Mouse (Mus musculus) brain, adult 2 months (tissue): ENCODE results near the gene Gm10142.
"Not testable (repeated sequence)": the region's sequence is repeated elsewhere in the genome, so short reads cannot be mapped to it uniquely, and the experiment has no call there.

Experiments used
- DNase-seq: peaks from one replicate; pipeline ENCODE4 v3.0.0; 2011; ENCODE audit warnings: low read depth, low spot score

Gm10142 gene

DNA sequence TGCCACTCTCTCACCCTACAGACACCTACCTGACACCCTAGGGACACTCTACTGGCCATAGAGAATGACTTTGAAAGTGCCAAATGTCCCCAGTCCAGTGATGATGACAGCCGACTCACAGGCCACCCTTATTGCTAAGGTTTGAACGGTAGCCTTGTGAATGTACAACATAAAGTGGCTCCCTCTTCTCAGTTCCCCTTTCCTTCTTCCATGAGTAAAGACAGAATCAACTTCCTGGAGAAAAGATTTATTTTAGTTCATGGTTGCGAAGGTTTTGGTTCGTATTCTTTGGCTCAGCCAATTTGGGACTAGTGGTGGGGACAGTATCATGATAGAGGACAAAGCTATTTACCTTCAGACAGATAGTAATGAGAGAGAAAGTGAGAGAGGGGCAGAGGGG lies 23.3 kb downstream of the Gm10142 start:
- no peak for DNase-seq

DNA sequence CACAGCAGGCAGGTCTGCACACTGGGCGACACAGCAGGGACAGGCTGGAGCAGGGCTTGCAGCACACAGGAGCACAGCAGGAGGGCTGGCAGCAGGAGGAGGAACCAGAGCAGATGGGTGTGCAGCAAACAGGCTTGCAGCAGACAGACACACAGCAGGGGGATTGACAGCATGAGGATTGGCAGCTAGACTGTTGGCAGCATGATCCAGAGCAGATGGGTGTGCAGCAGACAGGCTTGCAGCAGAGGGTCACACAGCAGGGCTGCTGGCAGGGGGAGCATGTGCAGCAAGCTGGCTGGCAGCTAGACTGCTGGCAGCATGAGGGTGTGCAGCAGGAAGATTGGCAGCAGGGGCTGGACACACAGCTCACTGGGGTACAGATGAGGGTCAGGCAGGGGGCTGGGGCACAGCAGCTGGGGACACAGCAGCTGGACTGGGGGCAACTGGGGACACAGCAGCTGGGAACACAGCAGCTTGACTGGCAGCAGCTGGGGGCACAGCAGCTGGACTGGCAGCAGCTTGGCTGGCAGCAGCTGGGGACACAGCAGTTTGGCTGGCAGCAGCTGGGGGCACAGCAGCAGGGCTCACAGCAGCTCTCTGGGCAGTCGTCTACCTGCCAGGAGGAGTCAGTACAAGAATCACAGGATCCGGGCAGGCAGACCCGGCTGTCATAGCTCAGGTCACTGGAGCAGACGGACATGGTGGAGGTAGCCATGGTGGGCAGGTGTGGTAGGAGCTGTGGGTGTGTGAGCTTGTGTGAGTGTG lies 26.5 kb downstream of the Gm10142 start, which contains the start of gene Gm18596:
Gm18596 (minus strand) TSS at position 715 of the 765 bp plus-strand sequence.
- not testable (repeated sequence) for DNase-seq

DNA sequence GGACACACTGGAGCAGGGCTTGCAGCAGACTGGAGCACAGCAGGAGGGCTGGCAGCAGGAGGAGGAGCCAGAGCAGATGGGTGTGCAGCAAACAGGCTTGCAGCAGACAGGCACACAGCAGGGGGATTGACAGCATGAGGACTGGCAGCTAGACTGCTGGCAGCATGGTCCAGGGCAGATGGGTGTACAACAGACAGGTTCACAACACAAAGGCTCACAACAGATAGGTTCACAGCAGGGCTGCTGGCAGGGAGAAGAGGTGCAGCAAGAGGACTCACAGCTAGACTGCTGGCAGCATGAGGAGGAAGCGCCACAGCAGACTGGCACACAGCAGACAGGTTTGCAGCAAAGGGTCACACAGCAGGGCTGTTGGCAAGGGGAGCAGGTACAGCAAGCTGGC lies 35.1 kb downstream of the Gm10142 start:
- not testable (repeated sequence) for DNase-seq

DNA sequence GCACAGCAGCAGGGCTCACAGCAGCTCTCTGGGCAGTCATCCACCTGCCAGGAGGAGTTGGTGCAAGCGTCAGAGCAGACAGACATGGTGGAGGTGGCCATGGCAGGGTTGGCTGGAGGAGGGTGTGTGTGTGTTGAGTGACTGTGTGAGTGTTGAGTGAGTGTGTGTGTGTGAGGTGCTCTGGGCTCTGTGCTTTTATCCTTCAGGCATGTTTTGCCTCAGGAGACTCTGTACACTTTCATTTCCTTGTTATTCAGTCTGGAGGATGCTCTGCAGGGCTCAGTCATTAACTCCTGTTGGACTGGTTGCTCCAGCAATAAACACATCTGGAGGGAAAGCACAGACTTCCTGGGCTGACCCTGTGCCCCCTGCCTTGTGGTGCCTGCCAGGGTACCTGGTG lies 35.6 kb downstream of the Gm10142 start, which contains the start of gene Gm9736:
Gm9736 (minus strand) TSS at position 101 of the 400 bp plus-strand sequence.
- DNase-seq, result not testable (repeated sequence)

DNA sequence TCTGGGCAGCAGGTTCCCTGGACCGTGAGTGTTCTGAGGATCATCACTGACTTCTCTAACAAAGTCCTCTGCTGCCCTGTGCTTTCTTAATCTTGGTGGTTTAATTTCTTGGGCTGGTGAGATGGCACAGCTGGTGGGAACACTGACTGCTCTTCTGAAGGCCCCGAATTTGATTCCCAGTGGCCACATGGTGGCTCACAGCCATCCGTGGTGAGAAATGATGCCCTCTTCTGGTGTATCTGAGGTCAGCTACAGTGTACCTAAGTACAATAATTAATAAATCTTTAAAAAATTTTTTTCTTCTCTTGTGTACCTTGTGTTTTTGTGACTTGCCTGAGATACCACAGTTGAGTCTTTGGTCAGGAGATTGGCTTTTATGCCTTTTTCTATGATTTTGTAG lies 36.7 kb downstream of the Gm10142 start:
- not testable (repeated sequence) for DNase-seq

DNA sequence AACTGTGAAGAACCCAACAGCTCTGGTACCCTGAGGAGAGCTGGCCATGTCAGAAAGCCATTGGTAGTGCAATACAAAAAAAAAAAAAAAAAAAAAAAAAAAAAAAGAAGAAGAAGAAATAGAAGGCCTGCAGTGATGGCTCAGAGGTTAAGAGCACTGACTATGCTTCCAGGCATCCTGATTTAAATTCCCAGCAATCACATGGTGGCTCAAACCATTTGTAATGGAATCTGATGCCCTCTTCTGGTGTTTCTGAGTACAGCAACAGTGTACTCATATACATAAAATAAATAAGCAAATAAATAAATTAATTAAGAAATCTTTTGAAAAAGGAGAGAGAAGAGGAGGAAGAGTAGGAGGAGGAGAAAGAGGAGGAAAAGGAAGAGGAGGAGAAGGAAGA lies 37.8 kb downstream of the Gm10142 start:
- DNase-seq, result no peak

DNA sequence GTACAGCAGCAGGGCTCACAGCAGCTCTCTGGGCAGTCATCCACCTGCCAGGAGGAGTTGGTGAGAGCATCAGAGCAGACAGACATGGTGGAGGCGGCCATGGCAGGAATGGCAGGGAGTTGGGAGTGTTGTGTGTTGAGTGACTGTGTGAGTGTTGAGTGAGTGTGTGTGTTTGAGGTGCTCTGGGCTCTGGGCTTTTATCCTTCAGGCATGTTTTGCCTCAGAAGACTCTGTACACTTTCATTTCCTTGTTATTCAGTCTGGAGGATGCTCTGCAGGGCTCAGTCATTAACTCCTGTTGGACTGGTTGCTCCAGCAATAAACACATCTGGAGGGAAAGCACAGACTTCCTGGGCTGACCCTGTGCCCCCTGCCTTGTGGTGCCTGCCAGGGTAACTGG lies 44.0 kb downstream of the Gm10142 start, which contains the start of gene Gm3233:
Gm3233 (minus strand) TSS at position 101 of the 400 bp plus-strand sequence.
- not testable (repeated sequence) for DNase-seq
